Mouse (Mus musculus): ENCODE data around the gene Fosl1.

GRCm38 (mm10) chr19:5429219-5429618 is 18.1 kb upstream of the Fosl1 start:
- TF ChIP-seq POLR2A (IDR thresholded peaks at IDR 0.05; ENCODE audit: insufficient read depth, low read depth, low read length) (no peak), CTCF (IDR thresholded peaks at IDR 0.05; ENCODE audit: insufficient read depth, low read depth, low read length) (no peak)

Data from olfactory bulb, adult 2 months (tissue).